In the genomic region with DNA sequence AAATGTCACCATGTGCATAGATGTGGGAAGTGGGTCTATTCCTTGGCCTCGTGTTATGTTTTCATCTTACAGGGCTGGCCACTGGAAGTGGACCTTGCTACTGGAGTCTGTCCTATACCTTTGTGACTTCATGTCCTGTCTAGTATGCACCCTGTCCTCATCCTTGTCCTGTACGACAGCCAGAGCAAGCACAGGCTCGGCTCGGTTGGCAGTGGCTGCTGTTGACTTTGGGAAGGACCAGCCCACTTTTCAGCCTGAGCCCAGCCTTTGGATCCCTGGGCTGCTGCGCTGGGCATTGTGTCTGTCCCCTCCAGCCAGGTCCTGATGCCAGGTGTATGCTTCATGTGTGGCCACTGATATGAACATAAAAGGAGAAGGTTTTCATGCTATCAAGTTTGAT, we compare ENCODE assay signal across 24 mouse cellular contexts. TPM values are rescaled to one million over a fixed set of nuclear protein-coding genes. Genes with fewer than 3 reads are reported as not detected.
A peak's percentile ranks its signal among the peaks of the same experiment; 100 is the strongest.
DNase-seq lines count a peak whose midpoint lies in the region; ATAC-seq and TF ChIP-seq lines count a peak whose summit lies in the region.
"Had no signal": no experiment of that assay in that cellular context is flagged by ENCODE, and none has a peak within 500 bp of the region (broad histone marks: within the 10 kb centered on the region; RNA-seq: fewer than 3 reads in every experiment).

No protein-coding gene starts in this region.

- peak overlapping the region; percentile 9; the same call in 1 of the 2 replicates for H3K27ac ChIP-seq in forebrain, embryonic 14.5 days (ENCODE audit: low read depth, low read length)
- H3K27ac ChIP-seq in forebrain, embryonic 11.5 days (ENCODE audit: low read depth, low read length) = no peak overlapping the region
- no peak overlapping the region for H3K27ac ChIP-seq in liver, embryonic 11.5 days (ENCODE audit: low read depth, low read length)
- H3K27ac ChIP-seq in liver, embryonic 13.5 days = no peak overlapping the region
- H3K27ac ChIP-seq in stomach, postnatal 0 days (replicated peaks) = no peak overlapping the region
- H3K27ac ChIP-seq: embryonic facial prominence, embryonic 13.5 days; forebrain, embryonic 13.5 days; midbrain, embryonic 10.5 days; neural tube, embryonic 13.5 days had no signal

- WGBS in forebrain, embryonic 14.5 days = 84% methylated on average over 5 of the region's 5 CpGs
- 83% methylated on average over 5 of the region's 5 CpGs for WGBS in forebrain, embryonic 11.5 days
- WGBS in liver, embryonic 11.5 days = 77% methylated on average over 5 of the region's 5 CpGs
- WGBS in liver, embryonic 13.5 days (ENCODE audit: insufficient replicate concordance) = 74% methylated on average over 5 of the region's 5 CpGs
- 38% methylated on average over 5 of the region's 5 CpGs for WGBS in stomach, postnatal 0 days

- H3K27me3 ChIP-seq in forebrain, embryonic 14.5 days (replicated peaks; ENCODE audit: control insufficient read depth, insufficient read depth, low read length) = no peaks in the 10 kb centered on the region
- no peaks in the 10 kb centered on the region for H3K27me3 ChIP-seq in forebrain, embryonic 11.5 days (ENCODE audit: control insufficient read depth, insufficient read depth, low read length)
- H3K27me3 ChIP-seq in liver, embryonic 11.5 days (replicated peaks; ENCODE audit: control insufficient read depth, insufficient read depth, low read length) = no peaks in the 10 kb centered on the region
- H3K27me3 ChIP-seq in liver, embryonic 13.5 days = no peaks in the 10 kb centered on the region
- no peaks in the 10 kb centered on the region for H3K27me3 ChIP-seq in stomach, postnatal 0 days (ENCODE audit: control insufficient read depth, insufficient read depth, low read length)
- H3K27me3 ChIP-seq: embryonic facial prominence, embryonic 13.5 days; forebrain, embryonic 13.5 days; neural tube, embryonic 13.5 days had no signal

- no peak for DNase-seq in forebrain, embryonic 14.5 days (ENCODE audit: low spot score)
- DNase-seq in forebrain, embryonic 11.5 days (ENCODE audit: low spot score) = no peak
- peak; percentile 26 for DNase-seq in liver
- no peak for DNase-seq in liver, embryonic 11.5 days (ENCODE audit: low spot score)
- DNase-seq in liver, embryonic 13.5 days = no peak
- DNase-seq in stomach, postnatal 0 days (ENCODE audit: low spot score) = peak; percentile 46
- DNase-seq in kidney, postnatal 36 days = no peak
- no peak for DNase-seq in gastrocnemius, adult 18-20 months (ENCODE audit: low spot score)
- DNase-seq: adrenal gland, adult 2 months; cerebellum, adult 11-12 months; gastrocnemius, postnatal 10 days; kidney, postnatal 25 days; thymus, adult 18-20 months; thymus, postnatal 36 days had no signal

- TF ChIP-seq EP300 in stomach, postnatal 0 days (optimal IDR thresholded peaks at IDR 0.05) = no peak

- no peak overlapping the region for H3K9ac ChIP-seq in forebrain, embryonic 14.5 days (ENCODE audit: low read length)
- no peak overlapping the region for H3K9ac ChIP-seq in forebrain, embryonic 11.5 days (ENCODE audit: low read length)
- H3K9ac ChIP-seq in liver, embryonic 11.5 days (ENCODE audit: low read depth, low read length) = no peak overlapping the region
- no peak overlapping the region for H3K9ac ChIP-seq in liver, embryonic 13.5 days
- no peak overlapping the region for H3K9ac ChIP-seq in stomach, postnatal 0 days (ENCODE audit: low read length)
- H3K9ac ChIP-seq: embryonic facial prominence, embryonic 13.5 days; forebrain, embryonic 13.5 days; neural tube, embryonic 13.5 days had no signal

- H3K36me3 ChIP-seq in forebrain, embryonic 14.5 days (ENCODE audit: control insufficient read depth, insufficient read depth, low read length) = 0 out of 2 replicates have a peak, but pooled peaks cover 7% of the 10 kb centered on the region
- no peaks in the 10 kb centered on the region; the same call in 1 of the 2 replicates for H3K36me3 ChIP-seq in forebrain, embryonic 11.5 days (ENCODE audit: control insufficient read depth, insufficient read depth, low read length)
- peaks cover 6% of the 10 kb centered on the region; the same call in 1 of the 2 replicates for H3K36me3 ChIP-seq in liver, embryonic 11.5 days (ENCODE audit: control insufficient read depth, insufficient read depth, low read length)
- H3K36me3 ChIP-seq in liver, embryonic 13.5 days = peaks cover 66% of the 10 kb centered on the region
- H3K36me3 ChIP-seq in stomach, postnatal 0 days (ENCODE audit: control insufficient read depth, insufficient read depth, low read length) = peaks cover 2% of the 10 kb centered on the region; the same call in 1 of the 2 replicates

- no peaks in the 10 kb centered on the region for H3K9me3 ChIP-seq in forebrain, embryonic 14.5 days (replicated peaks; ENCODE audit: control insufficient read depth, low read length)
- H3K9me3 ChIP-seq in forebrain, embryonic 11.5 days (ENCODE audit: control insufficient read depth, low read length) = no peaks in the 10 kb centered on the region
- H3K9me3 ChIP-seq in liver, embryonic 11.5 days (ENCODE audit: control insufficient read depth, low read length) = no peaks in the 10 kb centered on the region
- no peaks in the 10 kb centered on the region for H3K9me3 ChIP-seq in liver, embryonic 13.5 days (replicated peaks)
- H3K9me3 ChIP-seq in stomach, postnatal 0 days (ENCODE audit: control insufficient read depth, low read length) = no peaks in the 10 kb centered on the region
- H3K9me3 ChIP-seq: embryonic facial prominence, embryonic 13.5 days; forebrain, embryonic 13.5 days; midbrain, embryonic 10.5 days; neural tube, embryonic 13.5 days had no signal

- H3K4me2 ChIP-seq in forebrain, embryonic 14.5 days (ENCODE audit: low read length) = no peak overlapping the region
- no peak overlapping the region for H3K4me2 ChIP-seq in forebrain, embryonic 11.5 days (ENCODE audit: low read depth, low read length, severe bottlenecking)
- no peak overlapping the region for H3K4me2 ChIP-seq in liver, embryonic 11.5 days
- H3K4me2 ChIP-seq in liver, embryonic 13.5 days = no peak overlapping the region
- H3K4me2 ChIP-seq in stomach, postnatal 0 days (replicated peaks; ENCODE audit: low read depth) = no peak overlapping the region
- H3K4me2 ChIP-seq: embryonic facial prominence, embryonic 13.5 days; forebrain, embryonic 13.5 days; neural tube, embryonic 13.5 days had no signal

- no peak for TF ChIP-seq CTCF in stomach, postnatal 0 days (IDR thresholded peaks at IDR 0.05; ENCODE audit: low read depth)

- no peak for ATAC-seq in forebrain, embryonic 14.5 days
- ATAC-seq in forebrain, embryonic 11.5 days (replicated peaks; ENCODE audit: low FRiP score) = no peak
- ATAC-seq in liver, embryonic 11.5 days (replicated peaks; ENCODE audit: low FRiP score) = no peak
- ATAC-seq in liver, embryonic 13.5 days (ENCODE audit: low read depth) = peak; percentile 49; the same call in 1 of the 2 replicates
- peak; percentile 65 for ATAC-seq in stomach, postnatal 0 days (ENCODE audit: low FRiP score, low TSS enrichment)
- ATAC-seq: forebrain, embryonic 13.5 days; intestine, postnatal 0 days; midbrain, embryonic 16.5 days had no signal

- no peaks in the 10 kb centered on the region for H3K4me1 ChIP-seq in forebrain, embryonic 14.5 days (ENCODE audit: control insufficient read depth, insufficient read depth, low read length)
- no peaks in the 10 kb centered on the region for H3K4me1 ChIP-seq in forebrain, embryonic 11.5 days (replicated peaks; ENCODE audit: control insufficient read depth, insufficient read depth, low read length)
- peaks cover 5% of the 10 kb centered on the region; the same call in 1 of the 2 replicates for H3K4me1 ChIP-seq in liver, embryonic 11.5 days (replicated peaks; ENCODE audit: control insufficient read depth, insufficient read depth, low read length)
- peaks cover 40% of the 10 kb centered on the region for H3K4me1 ChIP-seq in liver, embryonic 13.5 days (replicated peaks)
- H3K4me1 ChIP-seq in stomach, postnatal 0 days (replicated peaks; ENCODE audit: control insufficient read depth, insufficient read depth) = no peaks in the 10 kb centered on the region; the same call in 1 of the 2 replicates
- H3K4me1 ChIP-seq: embryonic facial prominence, embryonic 13.5 days had no signal

- no peak overlapping the region for H3K4me3 ChIP-seq in forebrain, embryonic 14.5 days (ENCODE audit: low read depth, low read length)
- H3K4me3 ChIP-seq in forebrain, embryonic 11.5 days (ENCODE audit: low read depth, low read length) = no peak overlapping the region
- H3K4me3 ChIP-seq in liver, embryonic 11.5 days (ENCODE audit: low read depth, low read length) = no peak overlapping the region
- H3K4me3 ChIP-seq in liver, embryonic 13.5 days (replicated peaks) = no peak overlapping the region
- no peak overlapping the region for H3K4me3 ChIP-seq in stomach, postnatal 0 days (ENCODE audit: low read depth, low read length)
- H3K4me3 ChIP-seq: embryonic facial prominence, embryonic 13.5 days; erythroblast, embryonic 14.5 days; forebrain, embryonic 13.5 days; midbrain, embryonic 10.5 days; myocyte; neural tube, embryonic 13.5 days had no signal

RNA-seq across cellular contexts. Expression of gene Hgfac, which starts 30.7 kb away (rescaled TPM):
- 0.72 TPM in 1 of 2 replicates, not detected in the other for polyA plus RNA-seq in forebrain, embryonic 14.5 days (2014; fragmentation: Nextera tagmentation; extraction: Ambion mirVana)
- 0.17 and 0.45 TPM in 2 replicates for polyA plus RNA-seq in forebrain, embryonic 11.5 days (2014; fragmentation: Nextera tagmentation; extraction: Ambion mirVana)
- polyA plus RNA-seq in liver, embryonic 11.5 days (2014; fragmentation: Nextera tagmentation; extraction: Ambion mirVana) = 33.7 and 38.0 TPM in 2 replicates
- polyA plus RNA-seq in liver, embryonic 13.5 days (2015; fragmentation: Nextera tagmentation; extraction: Ambion mirVana) = 51.6 and 53.5 TPM in 2 replicates
- 1.6 and 2.5 TPM in 2 replicates for polyA plus RNA-seq in stomach, postnatal 0 days (2015; fragmentation: Nextera tagmentation; extraction: Ambion mirVana)
- under 1 TPM in 1 of 2 experiments, not detected in 1; 0.57 TPM for total RNA-seq in gastrocnemius, adult 18-20 months (2021)

RNA-seq across cellular contexts. Expression of gene Dok7, which starts 45.9 kb away (rescaled TPM):
- polyA plus RNA-seq in forebrain, embryonic 14.5 days (2014; fragmentation: Nextera tagmentation; extraction: Ambion mirVana) = 2.7 and 3.2 TPM in 2 replicates
- 0.16 TPM in 1 of 2 replicates, not detected in the other for polyA plus RNA-seq in forebrain, embryonic 11.5 days (2014; fragmentation: Nextera tagmentation; extraction: Ambion mirVana)
- 0.08 and 0.29 TPM in 2 replicates for polyA plus RNA-seq in liver, embryonic 11.5 days (2014; fragmentation: Nextera tagmentation; extraction: Ambion mirVana)
- polyA plus RNA-seq in liver, embryonic 13.5 days (2015; fragmentation: Nextera tagmentation; extraction: Ambion mirVana) = 0.13 and 0.16 TPM in 2 replicates
- 0.72 and 1.0 TPM in 2 replicates for polyA plus RNA-seq in stomach, postnatal 0 days (2015; fragmentation: Nextera tagmentation; extraction: Ambion mirVana)
- total RNA-seq in gastrocnemius, adult 18-20 months (2021) = 10 to 100 TPM; 17.5 to 20.0 TPM
- total RNA-seq: granulocyte monocyte progenitor cell, adult 5-6 weeks; hematopoietic stem cell, adult 5-6 weeks had no signal
- polyA plus RNA-seq: erythroblast, embryonic 14.5 days had no signal

Comparison
In these comparisons a context has a peak if more than half of its experiments do, and no peak if none do; other contexts are left out.
1. ATAC-seq: peak in liver, embryonic 13.5 days (single experiment) and stomach, postnatal 0 days (single experiment); none in forebrain, embryonic 14.5 days (single experiment), forebrain, embryonic 11.5 days (single experiment) and liver, embryonic 11.5 days (single experiment).
2. DNase-seq: peak in liver (single experiment) and stomach, postnatal 0 days (single experiment); none in forebrain, embryonic 14.5 days (single experiment), forebrain, embryonic 11.5 days (single experiment), liver, embryonic 11.5 days (single experiment), liver, embryonic 13.5 days (single experiment), kidney, postnatal 36 days (0 of 2) and gastrocnemius, adult 18-20 months (single experiment).